Mouse (Mus musculus): ENCODE data around the gene Bcl11b. TPM values are rescaled to one million over a fixed set of nuclear protein-coding genes. Genes with fewer than 3 reads are reported as not detected.

Bcl11b gene
- polyA plus RNA-seq, 1 experiment from 2014 or later, result 38.2 TPM

DNA sequence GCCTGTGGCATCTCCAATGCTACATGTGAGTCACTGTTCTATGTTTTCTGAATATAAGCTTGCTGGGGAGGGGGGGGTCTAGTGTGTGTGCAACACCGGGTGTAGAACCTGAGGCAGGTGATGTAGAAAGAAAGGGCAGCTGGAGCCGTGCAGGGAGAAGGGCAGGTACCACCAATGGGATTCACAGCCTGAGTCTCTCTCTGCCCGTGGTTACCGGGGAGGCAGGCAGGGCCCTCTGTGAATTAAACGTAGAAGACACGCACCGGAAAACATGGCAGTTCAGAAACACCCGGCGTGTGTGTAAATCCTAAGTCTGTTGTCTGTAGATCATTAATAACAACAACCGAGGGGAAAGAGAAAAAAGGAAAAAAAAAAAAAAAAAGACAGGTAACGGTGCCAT, 12.2 kb downstream of the Bcl11b start:
- H3K36me3 ChIP-seq (ENCODE audit: control insufficient read depth, insufficient read depth, low read length), result no peaks in the 10 kb centered on the region
- H3K27ac ChIP-seq (ENCODE audit: low read depth, low read length), result 0 out of 2 replicates have a peak overlapping the region, but pooled peaks have one; percentile 11
- ATAC-seq (ENCODE audit: low read depth), result no peak
- H3K4me3 ChIP-seq (ENCODE audit: low read depth, low read length), result no peak overlapping the region
- peaks cover 26% of the 10 kb centered on the region for H3K4me1 ChIP-seq (ENCODE audit: control insufficient read depth, insufficient read depth, low read length)
- 34% methylated on average over 11 of the region's 11 CpGs for WGBS
- H3K27me3 ChIP-seq (ENCODE audit: control insufficient read depth, insufficient read depth, low read length), result no peaks in the 10 kb centered on the region
- no peak overlapping the region for H3K9ac ChIP-seq (replicated peaks; ENCODE audit: low read depth, low read length)
- no peaks in the 10 kb centered on the region for H3K9me3 ChIP-seq (ENCODE audit: control insufficient read depth, low read length)
- peak overlapping the region; percentile 25 for H3K4me2 ChIP-seq (ENCODE audit: low read depth, low read length)

DNA sequence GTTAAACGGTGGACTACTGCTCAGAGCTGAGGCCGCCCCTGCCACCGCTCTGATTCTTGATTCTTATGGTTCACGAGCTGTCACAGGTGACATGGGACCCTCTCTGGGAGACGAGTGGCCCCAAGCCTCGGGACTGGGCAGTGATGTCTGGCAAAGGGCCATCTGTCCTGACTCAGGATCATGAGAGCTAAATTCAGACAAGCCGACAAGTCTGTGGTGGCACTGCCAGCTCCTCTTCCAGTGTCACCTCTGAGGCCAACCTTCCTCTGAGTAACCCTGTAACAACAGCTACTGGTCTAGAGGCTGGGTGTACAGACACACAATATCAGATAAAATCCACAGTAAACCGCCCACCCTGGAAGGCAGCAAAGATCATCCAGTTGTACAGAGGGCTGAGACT, 20.2 kb downstream of the Bcl11b start:
- H3K4me3 ChIP-seq (ENCODE audit: low read depth, low read length), result no peak overlapping the region
- H3K9ac ChIP-seq (replicated peaks; ENCODE audit: low read depth, low read length), result 0 out of 2 replicates have a peak overlapping the region, but pooled peaks have one; percentile 25
- H3K36me3 ChIP-seq (ENCODE audit: control insufficient read depth, insufficient read depth, low read length), result no peaks in the 10 kb centered on the region
- no peak overlapping the region for H3K4me2 ChIP-seq (ENCODE audit: low read depth, low read length)
- peaks cover 31% of the 10 kb centered on the region for H3K4me1 ChIP-seq (ENCODE audit: control insufficient read depth, insufficient read depth, low read length)
- 74% methylated on average over 8 of the region's 8 CpGs for WGBS
- H3K27me3 ChIP-seq (ENCODE audit: control insufficient read depth, insufficient read depth, low read length), result no peaks in the 10 kb centered on the region
- ATAC-seq (ENCODE audit: low read depth), result no peak
- H3K27ac ChIP-seq (ENCODE audit: low read depth, low read length), result no peak overlapping the region
- no peaks in the 10 kb centered on the region for H3K9me3 ChIP-seq (ENCODE audit: control insufficient read depth, low read length)

DNA sequence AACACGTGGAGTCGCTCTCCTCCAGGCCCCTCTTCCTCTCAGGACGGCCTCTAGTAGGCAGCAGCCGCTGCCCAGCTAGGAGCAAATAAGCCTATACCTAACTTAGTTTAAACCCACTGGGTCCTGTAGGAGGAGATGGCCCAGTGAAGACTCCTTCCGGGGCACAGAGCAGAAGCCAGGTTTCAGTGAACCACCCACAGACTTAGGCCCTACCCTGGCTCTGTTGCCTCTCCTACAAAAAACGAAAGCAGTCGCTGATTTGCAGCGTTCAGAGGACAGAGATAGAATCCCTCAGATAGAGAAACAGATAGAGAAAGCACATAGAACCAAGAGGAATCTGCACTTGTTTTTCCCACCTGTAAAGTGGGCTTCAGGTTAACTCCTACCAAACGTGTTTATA, 21.1 kb downstream of the Bcl11b start:
- WGBS, result 76% methylated on average over 9 of the region's 9 CpGs
- Histone ChIP-seq H3K4me3 (ENCODE audit: low read depth, low read length) (no peak overlapping the region), H3K4me1 (ENCODE audit: control insufficient read depth, insufficient read depth, low read length) (peaks cover 40% of the 10 kb centered on the region), H3K36me3 (ENCODE audit: control insufficient read depth, insufficient read depth, low read length) (no peaks in the 10 kb centered on the region), H3K9me3 (ENCODE audit: control insufficient read depth, low read length) (no peaks in the 10 kb centered on the region), H3K27ac (ENCODE audit: low read depth, low read length) (no peak overlapping the region), H3K27me3 (ENCODE audit: control insufficient read depth, insufficient read depth, low read length) (no peaks in the 10 kb centered on the region), H3K4me2 (ENCODE audit: low read depth, low read length) (no peak overlapping the region), H3K9ac (replicated peaks; ENCODE audit: low read depth, low read length) (no peak overlapping the region)
- ATAC-seq (ENCODE audit: low read depth), result no peak

DNA sequence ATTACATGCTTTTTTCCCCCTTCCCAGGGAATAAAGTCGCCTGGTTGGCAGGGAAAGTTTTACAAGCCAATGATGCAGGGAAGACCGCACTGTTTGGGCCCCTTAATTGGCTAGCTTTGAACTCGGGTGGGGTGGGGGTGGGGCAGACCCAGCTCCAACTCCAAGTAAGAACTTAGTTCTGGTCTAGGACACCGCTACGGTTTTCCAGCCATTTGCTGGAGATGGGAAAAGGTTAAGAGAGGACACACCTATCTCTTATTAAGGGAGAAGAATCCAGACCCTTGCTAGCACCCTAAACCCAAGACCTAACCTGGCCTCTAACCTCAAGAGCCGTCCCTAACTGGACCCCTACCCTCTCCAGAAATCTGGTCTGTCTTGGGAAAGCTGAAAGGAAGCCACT, 22.2 kb downstream of the Bcl11b start:
- 23% methylated on average over 6 of the region's 6 CpGs for WGBS
- H3K27me3 ChIP-seq (ENCODE audit: control insufficient read depth, insufficient read depth, low read length), result no peaks in the 10 kb centered on the region
- H3K36me3 ChIP-seq (ENCODE audit: control insufficient read depth, insufficient read depth, low read length), result no peaks in the 10 kb centered on the region
- no peaks in the 10 kb centered on the region for H3K9me3 ChIP-seq (ENCODE audit: control insufficient read depth, low read length)
- H3K27ac ChIP-seq (ENCODE audit: low read depth, low read length), result no peak overlapping the region
- H3K9ac ChIP-seq (replicated peaks; ENCODE audit: low read depth, low read length), result no peak overlapping the region
- no peak overlapping the region for H3K4me3 ChIP-seq (ENCODE audit: low read depth, low read length)
- H3K4me1 ChIP-seq (ENCODE audit: control insufficient read depth, insufficient read depth, low read length), result peaks cover 49% of the 10 kb centered on the region
- H3K4me2 ChIP-seq (ENCODE audit: low read depth, low read length), result no peak overlapping the region; the same call in 1 of the 2 replicates
- no peak for ATAC-seq (ENCODE audit: low read depth)

DNA sequence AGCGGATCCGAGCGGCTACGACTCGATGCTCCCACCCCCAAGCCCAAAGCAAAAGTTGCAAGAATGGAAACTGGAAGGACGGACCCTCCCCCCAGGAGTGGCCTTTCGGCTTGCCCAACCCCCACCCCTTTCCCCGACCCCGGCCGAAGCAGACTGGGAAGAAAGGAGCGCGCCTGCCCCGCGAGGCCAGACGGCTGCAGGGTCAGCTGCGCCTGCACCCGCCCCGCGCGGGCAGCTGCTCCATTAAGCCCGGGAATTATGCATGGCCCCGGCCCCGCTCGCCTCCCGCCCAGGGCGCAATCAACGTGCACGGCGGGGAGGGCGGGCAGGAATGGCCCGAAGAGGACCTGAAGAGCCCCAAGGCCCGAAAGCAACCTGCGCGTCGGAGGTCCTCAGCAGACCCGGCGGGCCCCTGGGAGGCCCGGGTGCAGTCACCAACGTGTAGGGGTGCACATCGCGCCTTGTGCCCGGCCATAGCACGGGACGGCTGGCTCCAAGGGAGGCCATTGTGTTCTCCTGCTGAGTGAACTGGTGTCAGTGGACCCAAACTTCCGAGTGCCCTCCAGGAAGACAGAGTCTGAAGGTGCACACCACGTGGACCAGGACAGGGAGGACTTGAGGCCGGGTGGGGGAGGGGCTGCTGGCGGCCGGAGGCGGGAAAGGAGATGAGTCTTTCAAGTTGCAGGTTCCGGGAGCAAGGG, 23.0 kb downstream of the Bcl11b start:
- H3K4me3 ChIP-seq (ENCODE audit: low read depth, low read length), result peak overlapping the region; percentile 33
- no peaks in the 10 kb centered on the region for H3K9me3 ChIP-seq (ENCODE audit: control insufficient read depth, low read length)
- H3K36me3 ChIP-seq (ENCODE audit: control insufficient read depth, insufficient read depth, low read length), result no peaks in the 10 kb centered on the region
- peak; percentile 33; the same call in 1 of the 2 replicates for ATAC-seq (ENCODE audit: low read depth)
- H3K4me2 ChIP-seq (ENCODE audit: low read depth, low read length), result peak overlapping the region; percentile 67
- peak overlapping the region; percentile 42 for H3K9ac ChIP-seq (replicated peaks; ENCODE audit: low read depth, low read length)
- H3K27me3 ChIP-seq (ENCODE audit: control insufficient read depth, insufficient read depth, low read length), result no peaks in the 10 kb centered on the region
- H3K4me1 ChIP-seq (ENCODE audit: control insufficient read depth, insufficient read depth, low read length), result peaks cover 57% of the 10 kb centered on the region
- H3K27ac ChIP-seq (ENCODE audit: low read depth, low read length), result no peak overlapping the region
- WGBS, result 1% methylated on average over 50 of the region's 51 CpGs

DNA sequence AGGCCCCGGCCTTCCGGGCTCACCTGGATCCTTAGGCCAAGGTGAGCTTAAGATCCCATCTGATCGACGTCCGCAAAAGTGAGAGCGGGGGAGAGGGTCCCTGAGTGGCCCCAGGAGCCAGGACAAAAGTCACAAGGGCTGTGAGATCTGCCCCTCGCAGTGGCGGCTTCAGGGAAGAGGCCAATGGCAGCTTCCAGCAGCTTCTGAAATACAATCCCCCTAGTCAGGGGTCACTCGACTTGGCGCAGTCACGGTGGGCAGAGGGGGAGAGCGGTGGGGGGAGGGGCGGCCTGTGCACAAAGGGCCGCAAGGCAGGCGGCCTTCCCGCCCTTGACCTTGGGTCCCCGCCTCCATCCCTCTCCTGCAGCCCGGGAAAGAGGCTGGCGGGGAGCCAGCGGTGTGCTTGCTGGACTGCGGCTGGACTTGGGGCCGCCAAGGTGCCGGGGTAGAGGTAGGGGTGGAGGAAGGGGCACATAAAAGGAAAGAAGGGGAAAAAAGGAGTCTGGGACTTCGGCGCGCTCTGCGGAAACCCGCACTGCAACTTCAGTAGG, 23.6 kb downstream of the Bcl11b start:
- H3K4me2 ChIP-seq (ENCODE audit: low read depth, low read length), result peak overlapping the region; percentile 67
- no peaks in the 10 kb centered on the region for H3K9me3 ChIP-seq (ENCODE audit: control insufficient read depth, low read length)
- no peaks in the 10 kb centered on the region for H3K27me3 ChIP-seq (ENCODE audit: control insufficient read depth, insufficient read depth, low read length)
- H3K27ac ChIP-seq (ENCODE audit: low read depth, low read length), result no peak overlapping the region
- peaks cover 62% of the 10 kb centered on the region for H3K4me1 ChIP-seq (ENCODE audit: control insufficient read depth, insufficient read depth, low read length)
- peak overlapping the region; percentile 33 for H3K4me3 ChIP-seq (ENCODE audit: low read depth, low read length)
- H3K9ac ChIP-seq (replicated peaks; ENCODE audit: low read depth, low read length), result peak overlapping the region; percentile 42
- no peak for ATAC-seq (ENCODE audit: low read depth)
- WGBS, result 6% methylated on average over 27 of the region's 28 CpGs
- no peaks in the 10 kb centered on the region for H3K36me3 ChIP-seq (ENCODE audit: control insufficient read depth, insufficient read depth, low read length)

DNA sequence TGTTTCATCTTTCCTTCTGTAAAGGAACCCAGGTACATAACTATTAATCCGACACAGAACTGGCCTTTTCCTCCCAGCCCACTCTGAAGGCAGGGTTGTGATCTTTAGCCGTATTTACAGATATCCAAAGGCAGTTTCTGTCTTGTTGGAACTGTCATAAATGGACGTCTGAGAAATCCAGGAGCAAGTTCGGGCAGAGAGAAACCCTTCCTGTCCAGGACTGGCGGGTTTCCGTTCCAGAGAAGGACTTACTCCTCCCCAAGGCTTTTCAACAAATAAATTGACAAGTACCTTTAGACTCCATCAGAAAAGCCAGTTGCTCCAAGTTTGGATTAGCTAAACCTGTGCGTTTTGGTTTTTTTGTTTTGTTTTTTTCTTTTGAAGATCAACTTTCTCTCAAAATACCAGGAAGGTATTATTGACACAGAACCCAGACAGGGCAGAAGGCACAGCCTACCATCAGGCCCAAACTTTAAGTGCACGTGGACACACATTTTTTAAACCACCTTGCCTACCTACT, 24.6 kb downstream of the Bcl11b start:
- WGBS, result 59% methylated on average over 8 of the region's 8 CpGs
- Histone ChIP-seq H3K36me3 (ENCODE audit: control insufficient read depth, insufficient read depth, low read length) (no peaks in the 10 kb centered on the region), H3K4me2 (ENCODE audit: low read depth, low read length) (peak overlapping the region; percentile 26; the same call in 1 of the 2 replicates), H3K4me3 (ENCODE audit: low read depth, low read length) (no peak overlapping the region), H3K27me3 (ENCODE audit: control insufficient read depth, insufficient read depth, low read length) (no peaks in the 10 kb centered on the region), H3K9ac (replicated peaks; ENCODE audit: low read depth, low read length) (no peak overlapping the region), H3K9me3 (ENCODE audit: control insufficient read depth, low read length) (no peaks in the 10 kb centered on the region), H3K27ac (ENCODE audit: low read depth, low read length) (no peak overlapping the region), H3K4me1 (ENCODE audit: control insufficient read depth, insufficient read depth, low read length) (peaks cover 70% of the 10 kb centered on the region)
- ATAC-seq (ENCODE audit: low read depth), result no peak

DNA sequence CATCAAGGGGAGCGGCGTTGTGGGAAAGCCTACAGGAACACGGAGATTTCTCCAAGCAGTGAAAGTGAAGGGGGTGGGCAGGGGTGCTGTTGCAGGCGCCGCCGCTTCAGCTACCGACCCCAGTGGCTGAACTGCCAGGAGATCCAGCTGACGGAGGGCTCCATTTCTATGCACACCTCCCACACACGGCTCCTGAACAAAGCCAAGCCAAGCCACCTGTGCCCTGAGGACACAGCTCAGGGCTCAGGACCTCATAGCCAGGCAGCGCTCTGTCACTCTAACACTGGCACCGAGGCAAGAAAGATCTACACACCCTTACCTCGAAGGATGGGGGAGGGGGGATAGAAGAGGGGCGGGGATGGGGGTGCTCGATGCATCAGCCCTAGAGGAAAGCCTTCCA, 25.3 kb downstream of the Bcl11b start:
- H3K4me2 ChIP-seq (ENCODE audit: low read depth, low read length), result peak overlapping the region; percentile 26; the same call in 1 of the 2 replicates
- H3K9ac ChIP-seq (replicated peaks; ENCODE audit: low read depth, low read length), result 0 out of 2 replicates have a peak overlapping the region, but pooled peaks have one; percentile 21
- 11% methylated on average over 14 of the region's 14 CpGs for WGBS
- H3K27me3 ChIP-seq (ENCODE audit: control insufficient read depth, insufficient read depth, low read length), result no peaks in the 10 kb centered on the region
- peaks cover 77% of the 10 kb centered on the region for H3K4me1 ChIP-seq (ENCODE audit: control insufficient read depth, insufficient read depth, low read length)
- H3K9me3 ChIP-seq (ENCODE audit: control insufficient read depth, low read length), result no peaks in the 10 kb centered on the region
- no peaks in the 10 kb centered on the region for H3K36me3 ChIP-seq (ENCODE audit: control insufficient read depth, insufficient read depth, low read length)
- no peak overlapping the region for H3K27ac ChIP-seq (ENCODE audit: low read depth, low read length)
- no peak for ATAC-seq (ENCODE audit: low read depth)
- H3K4me3 ChIP-seq (ENCODE audit: low read depth, low read length), result no peak overlapping the region

DNA sequence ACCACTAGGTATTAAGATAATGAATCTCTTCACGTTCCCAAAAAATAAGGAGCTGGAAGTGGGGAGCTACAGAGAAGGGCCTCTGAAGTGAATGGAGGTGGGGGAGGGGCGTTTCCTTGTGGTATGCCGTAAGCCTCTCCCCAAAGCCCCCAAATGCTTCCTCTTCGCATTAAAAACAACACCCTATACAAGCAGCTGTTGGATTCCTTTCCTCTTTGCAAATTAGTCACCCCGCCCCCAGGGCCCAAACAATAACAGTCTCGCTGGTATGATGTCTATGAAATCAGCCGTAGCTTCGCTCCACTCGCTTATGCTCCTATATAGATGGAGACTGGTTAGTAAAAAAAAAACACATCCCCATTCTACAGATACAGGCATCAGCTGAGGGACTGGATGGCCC, 25.9 kb downstream of the Bcl11b start:
- Histone ChIP-seq H3K27ac (ENCODE audit: low read depth, low read length) (no peak overlapping the region), H3K9me3 (ENCODE audit: control insufficient read depth, low read length) (no peaks in the 10 kb centered on the region), H3K36me3 (ENCODE audit: control insufficient read depth, insufficient read depth, low read length) (no peaks in the 10 kb centered on the region), H3K4me3 (ENCODE audit: low read depth, low read length) (no peak overlapping the region), H3K9ac (replicated peaks; ENCODE audit: low read depth, low read length) (no peak overlapping the region; the same call in 1 of the 2 replicates), H3K4me1 (ENCODE audit: control insufficient read depth, insufficient read depth, low read length) (peaks cover 82% of the 10 kb centered on the region), H3K27me3 (ENCODE audit: control insufficient read depth, insufficient read depth, low read length) (no peaks in the 10 kb centered on the region), H3K4me2 (ENCODE audit: low read depth, low read length) (peak overlapping the region; percentile 26; the same call in 1 of the 2 replicates)
- 5% methylated on average over 9 of the region's 9 CpGs for WGBS
- no peak for ATAC-seq (ENCODE audit: low read depth)
